Mouse (Mus musculus) layer of hippocampus, postnatal 14 days (tissue): ENCODE results near the gene Pdlim1. TPM values are rescaled to one million over a fixed set of nuclear protein-coding genes. Genes with fewer than 3 reads are reported as not detected.
A peak's percentile ranks its signal among the peaks of the same experiment; 100 is the strongest.
"Not testable (repeated sequence)": the region's sequence is repeated elsewhere in the genome, so short reads cannot be mapped to it uniquely, and the experiment has no call there.

Experiments
- DNase-seq, 2 experiments: peaks; one replicate each; pipeline ENCODE4 v3.0.0; 2021 to 2022; ENCODE audit warnings: low spot score in 2 of 2, mixed read lengths in 1 of 2
- total RNA-seq, 2 experiments: library from RNA; stranded (reverse); gene quantifications; 2 replicates each; pipeline ENCODE4 v1.2.3; 2021

Pdlim1 gene
- total RNA-seq, 2 experiments from 2014 or later, result 9.0 to 17.2 TPM

GRCm38 (mm10) chr19:40246646-40247267 lies 24.9 kb downstream of the Pdlim1 start:
- no peak for DNase-seq

- peak in 1 of 2 experiments; percentile 9 for DNase-seq
Observed at GRCm38 (mm10) chr19:40240838-40241689, 30.6 kb downstream of the Pdlim1 start.

GRCm38 (mm10) chr19:40240360-40240759 lies 31.3 kb downstream of the Pdlim1 start:
- DNase-seq, result no peak

GRCm38 (mm10) chr19:40238175-40238850 lies 33.3 kb downstream of the Pdlim1 start:
- DNase-seq, result no peak

- no peak for DNase-seq
Observed at GRCm38 (mm10) chr19:40232560-40232959, 39.1 kb downstream of the Pdlim1 start.

- DNase-seq, result no peak
Observed at GRCm38 (mm10) chr19:40231825-40232541, 39.7 kb downstream of the Pdlim1 start.

GRCm38 (mm10) chr19:40231074-40231738 lies 40.4 kb downstream of the Pdlim1 start:
- DNase-seq, result no peak

GRCm38 (mm10) chr19:40226516-40227151 lies 45.0 kb downstream of the Pdlim1 start:
- DNase-seq, result no peak

GRCm38 (mm10) chr19:40225761-40226110 lies 45.9 kb downstream of the Pdlim1 start:
- no peak for DNase-seq

- peak; percentile 80 to 83 for DNase-seq
Observed at GRCm38 (mm10) chr19:40225102-40225760, 46.4 kb downstream of the Pdlim1 start.

- not testable (repeated sequence) for DNase-seq
Observed at GRCm38 (mm10) chr19:40222307-40222706, 49.3 kb downstream of the Pdlim1 start.

- no peak for DNase-seq
Observed at GRCm38 (mm10) chr19:40220878-40221277, 50.8 kb downstream of the Pdlim1 start.

GRCm38 (mm10) chr19:40202947-40203346 lies 68.7 kb downstream of the Pdlim1 start:
- not testable (repeated sequence) for DNase-seq

- DNase-seq, result no peak
Observed at GRCm38 (mm10) chr19:40190596-40190995, 81.0 kb downstream of the Pdlim1 start.

- no peak for DNase-seq
Observed at GRCm38 (mm10) chr19:40187160-40187559, 84.5 kb downstream of the Pdlim1 start, which contains the start of gene Cyp2c70. Gene Cyp2c70, minus strand, starts transcription at chr19:40187333.

- no peak for DNase-seq
Observed at GRCm38 (mm10) chr19:40183600-40183999, 88.0 kb downstream of the Pdlim1 start.

GRCm38 (mm10) chr19:40178311-40178710 lies 93.3 kb downstream of the Pdlim1 start:
- DNase-seq, result no peak
